Mouse (Mus musculus): ENCODE measurements at regions not wholly inside any gene's neighbourhood (a gene's known extent, or its start where the extent isn't known, plus 50 kb on each side); places are given as distances from the start of the nearest gene placed in this dataset.

GRCm38 (mm10) chr2:50914176-50914575, 234.7 kb downstream of the Rnd3 start:
- no peak overlapping the region for H3K27ac ChIP-seq (replicated peaks)

GRCm38 (mm10) chr2:50908762-50909161, 240.1 kb downstream of the Rnd3 start:
- H3K9me3 ChIP-seq, result no peaks in the 10 kb centered on the region
- no peak overlapping the region for H3K27ac ChIP-seq (replicated peaks)
- WGBS, result 85% methylated on average over 3 of the region's 3 CpGs
- H3K4me2 ChIP-seq, result no peak overlapping the region
- H3K9ac ChIP-seq, result no peak overlapping the region
- no peak for ATAC-seq (ENCODE audit: low read depth)
- H3K4me3 ChIP-seq, result no peak overlapping the region
- H3K4me1 ChIP-seq (replicated peaks), result 0 out of 2 replicates have a peak, but pooled peaks cover 6% of the 10 kb centered on the region
- H3K27me3 ChIP-seq, result no peaks in the 10 kb centered on the region
- no peaks in the 10 kb centered on the region for H3K36me3 ChIP-seq

More at GRCm38 (mm10) chr2:50914176-50914575, 234.7 kb downstream of the Rnd3 start:
- Histone ChIP-seq H3K9ac (no peak overlapping the region), H3K36me3 (no peaks in the 10 kb centered on the region), H3K4me1 (replicated peaks) (peaks cover 32% of the 10 kb centered on the region), H3K4me3 (no peak overlapping the region), H3K27me3 (no peaks in the 10 kb centered on the region), H3K9me3 (no peaks in the 10 kb centered on the region), H3K4me2 (no peak overlapping the region)
- no peak for ATAC-seq (ENCODE audit: low read depth)

- H3K27ac ChIP-seq (replicated peaks), result no peak overlapping the region
- no peak overlapping the region for H3K4me2 ChIP-seq
- no peak for ATAC-seq (ENCODE audit: low read depth)
- H3K4me3 ChIP-seq, result no peak overlapping the region
- no peaks in the 10 kb centered on the region for H3K27me3 ChIP-seq
- 62% methylated on average over 8 of the region's 8 CpGs for WGBS
- no peaks in the 10 kb centered on the region; the same call in 1 of the 2 replicates for H3K4me1 ChIP-seq (replicated peaks)
- no peaks in the 10 kb centered on the region for H3K36me3 ChIP-seq
- no peaks in the 10 kb centered on the region for H3K9me3 ChIP-seq
- no peak overlapping the region for H3K9ac ChIP-seq
Observed at GRCm38 (mm10) chr2:50902701-50903100, 246.2 kb downstream of the Rnd3 start.

- no peak for ATAC-seq (ENCODE audit: low read depth)
- 68% methylated on average over 9 of the region's 9 CpGs for WGBS
- H3K4me3 ChIP-seq, result no peak overlapping the region
- no peaks in the 10 kb centered on the region for H3K36me3 ChIP-seq
- no peaks in the 10 kb centered on the region for H3K27me3 ChIP-seq
- H3K9me3 ChIP-seq, result no peaks in the 10 kb centered on the region
- no peak overlapping the region for H3K9ac ChIP-seq
- H3K4me1 ChIP-seq (replicated peaks), result no peaks in the 10 kb centered on the region; the same call in 1 of the 2 replicates
- no peak overlapping the region for H3K27ac ChIP-seq (replicated peaks)
- H3K4me2 ChIP-seq, result no peak overlapping the region
Observed at GRCm38 (mm10) chr2:50902220-50902619, 246.7 kb downstream of the Rnd3 start.

- Histone ChIP-seq H3K27ac (replicated peaks) (no peak overlapping the region), H3K9ac (no peak overlapping the region), H3K27me3 (no peaks in the 10 kb centered on the region), H3K4me1 (replicated peaks) (no peaks in the 10 kb centered on the region), H3K4me2 (no peak overlapping the region), H3K4me3 (no peak overlapping the region), H3K36me3 (no peaks in the 10 kb centered on the region), H3K9me3 (no peaks in the 10 kb centered on the region)
- ATAC-seq (ENCODE audit: low read depth), result no peak
- 55% methylated on average over 5 of the region's 5 CpGs for WGBS
Observed at GRCm38 (mm10) chr2:50888992-50889391, 259.9 kb downstream of the Rnd3 start.

- Histone ChIP-seq H3K27ac (replicated peaks) (no peak overlapping the region), H3K9me3 (no peaks in the 10 kb centered on the region), H3K4me1 (replicated peaks) (no peaks in the 10 kb centered on the region), H3K4me2 (no peak overlapping the region), H3K4me3 (no peak overlapping the region), H3K27me3 (no peaks in the 10 kb centered on the region), H3K9ac (no peak overlapping the region), H3K36me3 (no peaks in the 10 kb centered on the region)
- 81% methylated on average over 4 of the region's 4 CpGs for WGBS
- ATAC-seq (ENCODE audit: low read depth), result no peak
Observed at GRCm38 (mm10) chr2:50887954-50888353, 261.0 kb downstream of the Rnd3 start.

- Histone ChIP-seq H3K4me3 (no peak overlapping the region), H3K4me2 (no peak overlapping the region), H3K36me3 (no peaks in the 10 kb centered on the region), H3K27ac (replicated peaks) (no peak overlapping the region), H3K9me3 (no peaks in the 10 kb centered on the region), H3K4me1 (replicated peaks) (no peaks in the 10 kb centered on the region), H3K27me3 (no peaks in the 10 kb centered on the region), H3K9ac (no peak overlapping the region)
- no peak for ATAC-seq (ENCODE audit: low read depth)
- WGBS, result 60% methylated on average over 7 of the region's 7 CpGs
Observed at GRCm38 (mm10) chr2:50885924-50886315, 263.0 kb downstream of the Rnd3 start.

- no peak overlapping the region for H3K9ac ChIP-seq
- H3K4me2 ChIP-seq, result no peak overlapping the region
- no peak for ATAC-seq (ENCODE audit: low read depth)
- H3K36me3 ChIP-seq, result no peaks in the 10 kb centered on the region
- no peaks in the 10 kb centered on the region for H3K4me1 ChIP-seq (replicated peaks)
- H3K27ac ChIP-seq (replicated peaks), result no peak overlapping the region
- 83% methylated on average over 4 of the region's 4 CpGs for WGBS
- H3K4me3 ChIP-seq, result no peak overlapping the region
- no peaks in the 10 kb centered on the region for H3K27me3 ChIP-seq
- no peaks in the 10 kb centered on the region for H3K9me3 ChIP-seq
Observed at GRCm38 (mm10) chr2:50885280-50885923, 263.5 kb downstream of the Rnd3 start.

GRCm38 (mm10) chr2:50881514-50882038, 267.3 kb downstream of the Rnd3 start:
- ATAC-seq (ENCODE audit: low read depth), result no peak
- no peaks in the 10 kb centered on the region for H3K4me1 ChIP-seq (replicated peaks)
- no peaks in the 10 kb centered on the region for H3K9me3 ChIP-seq
- no peak overlapping the region for H3K9ac ChIP-seq
- no peak overlapping the region for H3K4me2 ChIP-seq
- WGBS, result 74% methylated on average over 4 of the region's 4 CpGs
- no peaks in the 10 kb centered on the region for H3K36me3 ChIP-seq
- no peak overlapping the region for H3K27ac ChIP-seq (replicated peaks)
- no peaks in the 10 kb centered on the region for H3K27me3 ChIP-seq
- no peak overlapping the region for H3K4me3 ChIP-seq

GRCm38 (mm10) chr2:50880806-50881205, 268.1 kb downstream of the Rnd3 start:
- no peak overlapping the region for H3K4me2 ChIP-seq
- H3K9me3 ChIP-seq, result no peaks in the 10 kb centered on the region
- no peak overlapping the region for H3K27ac ChIP-seq (replicated peaks)
- H3K9ac ChIP-seq, result no peak overlapping the region
- no peaks in the 10 kb centered on the region for H3K4me1 ChIP-seq (replicated peaks)
- H3K27me3 ChIP-seq, result no peaks in the 10 kb centered on the region
- ATAC-seq (ENCODE audit: low read depth), result no peak
- H3K36me3 ChIP-seq, result no peaks in the 10 kb centered on the region
- WGBS, result 89% methylated on average over 4 of the region's 4 CpGs
- no peak overlapping the region for H3K4me3 ChIP-seq

GRCm38 (mm10) chr2:50877716-50878115, 271.2 kb downstream of the Rnd3 start:
- no peak for ATAC-seq (ENCODE audit: low read depth)
- WGBS, result 76% methylated on average over 17 of the region's 17 CpGs
- no peaks in the 10 kb centered on the region for H3K4me1 ChIP-seq (replicated peaks)

GRCm38 (mm10) chr2:50875072-50875471, 273.8 kb downstream of the Rnd3 start:
- H3K4me1 ChIP-seq (replicated peaks), result no peaks in the 10 kb centered on the region
- H3K9me3 ChIP-seq, result no peaks in the 10 kb centered on the region
- no peaks in the 10 kb centered on the region for H3K27me3 ChIP-seq
- 91% methylated on average over 6 of the region's 6 CpGs for WGBS
- no peak overlapping the region for H3K4me3 ChIP-seq
- H3K36me3 ChIP-seq, result no peaks in the 10 kb centered on the region
- no peak overlapping the region for H3K27ac ChIP-seq (replicated peaks)
- no peak overlapping the region for H3K4me2 ChIP-seq
- H3K9ac ChIP-seq, result no peak overlapping the region
- no peak for ATAC-seq (ENCODE audit: low read depth)

More at GRCm38 (mm10) chr2:50877716-50878115, 271.2 kb downstream of the Rnd3 start:
- Histone ChIP-seq H3K27me3 (no peaks in the 10 kb centered on the region), H3K27ac (replicated peaks) (no peak overlapping the region), H3K36me3 (no peaks in the 10 kb centered on the region), H3K4me3 (no peak overlapping the region), H3K4me2 (no peak overlapping the region), H3K9ac (no peak overlapping the region), H3K9me3 (no peaks in the 10 kb centered on the region)

Measured in neural tube, embryonic 13.5 days (tissue).